Mouse (Mus musculus) stomach, embryonic 16.5 days (tissue): ENCODE results near the gene Suclg1. TPM values are rescaled to one million over a fixed set of nuclear protein-coding genes. Genes with fewer than 3 reads are reported as not detected.

Experiments used
- ATAC-seq: fragments of 200-750 bp; cut with Nextera tagmentation; 2 replicates; pipeline ENCODE4 v1.8.0; 2017; ENCODE audit warnings: moderate number of reproducible peaks, moderate TSS enrichment; ENCODE audit not compliant: insufficient read depth, low FRiP score
- H3K27ac ChIP-seq: fragments of 300-500 bp; sonication (generic); 2 replicates; pipeline ENCODE4 v1.5.1; 2014; ENCODE audit warnings: low read length
- H3K27me3 ChIP-seq: fragments of 300-500 bp; sonication (generic); 2 replicates; pipeline ENCODE4 v1.6.1; 2014; ENCODE audit warnings: low read length, control low read depth, mixed read lengths; ENCODE audit not compliant: control insufficient read depth, insufficient read depth
- H3K36me3 ChIP-seq: fragments of 300-500 bp; sonication (generic); 2 replicates; pipeline ENCODE4 v1.6.1; 2014; ENCODE audit warnings: low read length; ENCODE audit not compliant: control insufficient read depth, insufficient read depth
- H3K4me1 ChIP-seq: fragments of 300-500 bp; sonication (generic); 2 replicates; pipeline ENCODE4 v1.6.1; 2014; ENCODE audit warnings: low read length, control low read depth, mixed read lengths; ENCODE audit not compliant: control insufficient read depth, insufficient read depth
- H3K4me2 ChIP-seq: fragments of 300-500 bp; sonication (generic); 2 replicates; pipeline ENCODE4 v1.6.1; 2014; ENCODE audit warnings: low read depth, low read length, mixed read lengths
- H3K4me3 ChIP-seq: fragments of 300-500 bp; sonication (generic); replicated peaks from 2 replicates; pipeline ENCODE4 v1.5.1; 2014; ENCODE audit warnings: mild to moderate bottlenecking, low read length
- H3K9ac ChIP-seq: fragments of 300-500 bp; sonication (generic); 2 replicates; pipeline ENCODE4 v1.6.1; 2014; ENCODE audit warnings: low read length
- H3K9me3 ChIP-seq: fragments of 300-500 bp; sonication (generic); replicated peaks from 2 replicates; pipeline ENCODE4 v1.6.1; 2016; ENCODE audit warnings: low read length, control low read depth; ENCODE audit not compliant: control insufficient read depth
- WGBS: fragments of 180-500 bp; shearing (Covaris S2); extraction: QIAGEN DNeasy Blood & Tissue Kit; methylation state at CpG from one replicate; pipeline ENCODE4 v1.1.7; 2014; 5-methylcytosine and 5-hydroxymethylcytosine counted together
- polyA plus RNA-seq: library from polyadenylated mRNA; unstranded; fragments of >200 nt; fragmentation: Nextera tagmentation; extraction: Ambion mirVana; gene quantifications from 2 replicates; pipeline ENCODE4 v1.2.1, GENCODE M21; 2015

Suclg1 gene
- polyA plus RNA-seq, 1 experiment from 2014 or later = 205 TPM

DNA sequence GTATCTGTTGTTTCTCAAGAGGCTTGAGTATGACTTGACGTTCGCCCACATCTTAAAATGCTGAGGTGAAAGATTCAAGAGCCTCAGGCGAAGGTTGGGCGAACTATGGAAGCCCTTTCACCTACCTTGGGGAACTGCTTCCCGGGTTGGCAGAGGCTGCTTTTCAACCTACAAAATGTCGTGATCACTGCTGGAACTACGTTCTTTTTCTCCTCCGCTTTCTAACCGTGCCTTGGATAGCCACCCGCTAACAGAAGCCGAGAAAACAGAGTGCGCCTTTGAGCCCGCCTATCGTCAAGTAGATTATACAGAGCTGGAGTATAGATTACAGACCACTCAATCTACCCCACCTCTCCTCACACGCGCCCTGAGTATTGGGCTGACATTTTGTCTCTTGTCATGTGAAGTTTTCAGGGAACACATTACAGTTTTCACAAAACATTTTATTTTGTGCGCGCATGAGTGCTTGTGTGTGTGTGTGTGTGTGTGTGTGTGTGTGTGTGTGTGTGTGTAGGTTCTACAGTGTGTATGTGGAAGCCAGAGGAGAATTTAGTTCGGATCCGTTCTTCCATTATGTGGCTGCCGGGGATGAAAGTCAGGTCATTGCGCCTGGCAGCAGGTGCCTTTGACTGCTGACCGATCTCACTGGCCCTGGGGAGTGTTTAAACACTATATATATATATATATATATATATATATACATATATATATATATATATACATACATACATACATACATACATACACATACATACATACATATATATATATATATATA is 26.0 kb upstream of the Suclg1 start:
- Histone ChIP-seq H3K9me3 (no peaks in the 10 kb centered on the region), H3K27ac (peak overlapping the region; percentile 71), H3K4me1 (0 out of 2 replicates have a peak, but pooled peaks cover 6% of the 10 kb centered on the region), H3K4me3 (peak overlapping the region; percentile 48), H3K36me3 (no peaks in the 10 kb centered on the region), H3K27me3 (no peaks in the 10 kb centered on the region), H3K4me2 (peak overlapping the region; percentile 78), H3K9ac (peak overlapping the region; percentile 65)
- peak; percentile 65 for ATAC-seq
- WGBS = 32% methylated on average over 23 of the region's 23 CpGs

DNA sequence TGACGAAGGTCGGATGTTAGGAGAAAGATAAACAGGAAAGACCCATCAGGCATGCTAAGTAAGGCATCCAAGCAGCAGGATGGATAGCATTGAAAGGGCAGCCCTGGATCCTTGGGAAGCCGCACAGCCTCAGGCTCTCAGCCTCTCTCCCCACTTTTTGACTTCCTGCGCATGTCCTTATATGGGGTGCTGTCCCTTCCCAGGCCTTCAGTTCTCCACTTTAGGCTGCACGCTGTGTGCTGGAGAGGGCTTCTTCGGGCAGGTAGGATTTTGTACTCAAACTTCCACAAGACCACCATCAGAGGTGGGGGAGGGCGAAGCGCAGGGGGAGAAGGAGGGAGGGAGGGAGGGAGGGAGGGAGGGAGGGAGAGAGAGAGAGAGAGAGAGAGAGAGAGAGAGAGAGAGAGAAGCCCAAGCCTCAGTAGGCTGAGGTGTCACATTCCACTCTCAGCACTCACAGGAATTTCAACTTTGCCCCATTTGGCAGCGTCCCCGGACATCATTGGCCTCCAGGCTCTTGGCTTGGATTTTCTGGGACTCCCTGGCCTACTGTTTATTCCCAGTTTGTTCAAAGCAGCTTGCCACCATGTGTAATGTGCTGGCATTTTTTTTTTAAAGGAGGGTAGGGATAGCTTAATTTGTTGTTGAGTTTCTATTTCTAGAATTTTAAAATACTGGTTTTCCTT is 25.2 kb upstream of the Suclg1 start:
- 15% methylated on average over 10 of the region's 10 CpGs for WGBS
- peak; percentile 63; the same call in 1 of the 2 replicates for ATAC-seq
- Histone ChIP-seq H3K4me3 (peak overlapping the region; percentile 10), H3K27ac (peak overlapping the region; percentile 64), H3K9me3 (no peaks in the 10 kb centered on the region), H3K4me1 (0 out of 2 replicates have a peak, but pooled peaks cover 6% of the 10 kb centered on the region), H3K9ac (no peak overlapping the region; the same call in 1 of the 2 replicates), H3K4me2 (peak overlapping the region; percentile 24; the same call in 1 of the 2 replicates), H3K36me3 (no peaks in the 10 kb centered on the region), H3K27me3 (no peaks in the 10 kb centered on the region)

DNA sequence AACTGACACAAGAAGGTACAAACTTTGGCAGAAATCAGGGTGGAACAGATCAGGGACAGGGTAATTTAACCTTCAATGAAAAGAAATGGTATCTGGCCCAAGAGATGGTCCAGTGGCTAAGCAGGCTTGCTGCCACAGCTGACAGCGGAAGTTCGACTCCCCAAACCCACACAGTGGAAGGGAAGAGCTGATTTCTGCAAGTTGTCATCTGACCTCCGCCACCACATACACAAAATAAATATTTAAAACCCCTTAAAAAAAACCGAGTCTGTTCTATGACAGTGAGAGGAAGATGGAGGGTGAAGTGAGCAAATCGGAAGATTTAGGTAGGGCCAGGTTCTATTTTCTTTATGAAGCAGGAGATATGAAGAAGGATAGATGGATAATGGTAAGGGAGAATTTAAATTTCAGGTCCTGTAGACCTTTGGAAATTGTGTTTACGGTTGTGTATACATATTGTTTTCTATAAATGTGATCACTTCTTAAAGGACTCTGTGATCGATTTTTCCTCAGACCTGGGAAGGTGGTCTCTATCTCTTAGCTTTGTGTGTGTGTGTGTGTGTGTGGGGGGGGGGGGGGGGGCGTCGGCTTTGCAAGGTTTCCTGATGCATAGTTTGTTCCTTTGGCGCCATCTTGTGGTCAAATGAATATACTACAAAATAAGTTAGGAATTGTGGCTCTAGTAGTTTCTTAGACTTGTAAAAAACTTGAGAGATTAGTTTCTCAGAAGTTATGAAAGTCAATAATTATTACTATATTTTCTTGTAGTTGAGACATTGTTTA is 20.6 kb upstream of the Suclg1 start:
- ATAC-seq = no peak
- H3K9me3 ChIP-seq = no peaks in the 10 kb centered on the region
- 35% methylated on average over 10 of the region's 10 CpGs for WGBS

DNA sequence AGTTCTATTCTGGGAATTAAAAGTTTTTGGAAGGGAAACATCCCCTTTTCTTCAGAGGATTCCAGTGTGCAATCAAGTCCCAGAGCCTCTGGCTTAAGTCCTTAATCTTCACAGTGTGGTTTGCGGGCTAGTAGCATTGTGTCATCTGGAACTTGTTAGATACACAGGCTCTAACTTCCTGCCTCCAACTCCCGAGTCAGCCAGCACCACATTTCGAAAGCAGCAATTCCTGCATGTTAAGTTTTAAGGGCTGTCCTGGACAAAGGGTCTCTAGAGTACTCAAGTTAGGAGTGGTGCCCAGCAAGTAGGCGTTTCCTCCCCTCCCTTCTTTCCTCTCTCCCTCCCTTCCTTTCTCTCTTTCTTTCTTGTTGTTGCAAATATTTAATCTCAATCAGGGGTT is 19.8 kb upstream of the Suclg1 start:
- Histone ChIP-seq H3K4me1 (no peaks in the 10 kb centered on the region), H3K36me3 (no peaks in the 10 kb centered on the region), H3K9ac (no peak overlapping the region), H3K27me3 (no peaks in the 10 kb centered on the region), H3K4me2 (no peak overlapping the region), H3K9me3 (no peaks in the 10 kb centered on the region), H3K4me3 (no peak overlapping the region), H3K27ac (no peak overlapping the region)
- no peak for ATAC-seq
- 34% methylated on average over 4 of the region's 4 CpGs for WGBS

More for the DNA sequence above, 20.6 kb upstream of the Suclg1 start:
- Histone ChIP-seq H3K4me2 (no peak overlapping the region), H3K27ac (no peak overlapping the region), H3K9ac (no peak overlapping the region), H3K4me1 (0 out of 2 replicates have a peak, but pooled peaks cover 3% of the 10 kb centered on the region), H3K36me3 (no peaks in the 10 kb centered on the region), H3K4me3 (no peak overlapping the region), H3K27me3 (no peaks in the 10 kb centered on the region)

DNA sequence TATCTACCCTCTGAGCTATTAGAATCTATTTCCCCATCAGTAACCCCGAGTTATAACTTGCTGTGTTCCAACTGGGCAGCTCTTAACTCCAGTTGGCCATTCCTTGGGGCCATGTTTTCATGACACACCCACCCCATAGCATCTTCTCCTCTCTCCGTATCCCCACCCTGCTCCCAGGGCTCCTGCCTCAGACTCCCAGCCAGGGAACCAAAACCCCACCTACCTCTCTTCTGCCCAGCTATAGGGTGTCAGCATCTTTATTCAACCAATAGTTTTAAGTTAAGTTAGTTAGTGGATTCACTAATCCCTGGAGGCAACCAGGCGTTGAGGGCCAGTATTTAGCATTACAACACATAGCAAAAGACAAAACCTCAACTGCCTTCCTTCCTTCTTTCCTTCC is 19.3 kb upstream of the Suclg1 start:
- Histone ChIP-seq H3K9ac (no peak overlapping the region), H3K4me2 (no peak overlapping the region), H3K4me3 (no peak overlapping the region), H3K27me3 (no peaks in the 10 kb centered on the region), H3K4me1 (no peaks in the 10 kb centered on the region), H3K27ac (no peak overlapping the region), H3K9me3 (no peaks in the 10 kb centered on the region), H3K36me3 (no peaks in the 10 kb centered on the region)
- WGBS = 65% methylated on average over 3 of the region's 3 CpGs
- no peak for ATAC-seq

DNA sequence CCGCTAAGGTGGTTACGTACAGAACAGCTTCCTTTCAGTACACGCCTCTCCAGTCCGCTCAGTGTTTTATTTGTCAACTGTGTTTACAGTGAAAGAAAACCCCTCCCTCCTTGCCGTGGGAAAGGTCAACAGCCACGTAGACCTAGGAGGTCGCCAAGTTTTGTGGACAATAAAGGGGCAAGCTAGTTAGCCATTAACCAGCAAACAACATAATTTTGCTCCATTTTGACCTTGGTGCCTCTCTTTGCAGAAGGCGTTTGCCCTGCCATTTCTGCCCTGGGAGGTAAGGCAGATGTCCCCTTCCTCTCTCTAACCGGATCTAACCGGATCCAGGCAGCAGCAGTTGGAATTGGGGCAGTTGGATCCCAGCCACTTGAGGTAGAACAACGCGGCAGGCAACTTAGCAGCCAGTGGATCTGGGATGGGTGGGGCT is 16.0 kb upstream of the Suclg1 start:
- Histone ChIP-seq H3K4me2 (peak overlapping the region; percentile 10; the same call in 1 of the 2 replicates), H3K27ac (0 out of 2 replicates have a peak overlapping the region, but pooled peaks have one; percentile 38), H3K36me3 (no peaks in the 10 kb centered on the region), H3K9ac (no peak overlapping the region), H3K9me3 (no peaks in the 10 kb centered on the region), H3K27me3 (no peaks in the 10 kb centered on the region), H3K4me3 (no peak overlapping the region), H3K4me1 (no peaks in the 10 kb centered on the region)
- peak; percentile 82 for ATAC-seq
- WGBS = 65% methylated on average over 12 of the region's 12 CpGs

DNA sequence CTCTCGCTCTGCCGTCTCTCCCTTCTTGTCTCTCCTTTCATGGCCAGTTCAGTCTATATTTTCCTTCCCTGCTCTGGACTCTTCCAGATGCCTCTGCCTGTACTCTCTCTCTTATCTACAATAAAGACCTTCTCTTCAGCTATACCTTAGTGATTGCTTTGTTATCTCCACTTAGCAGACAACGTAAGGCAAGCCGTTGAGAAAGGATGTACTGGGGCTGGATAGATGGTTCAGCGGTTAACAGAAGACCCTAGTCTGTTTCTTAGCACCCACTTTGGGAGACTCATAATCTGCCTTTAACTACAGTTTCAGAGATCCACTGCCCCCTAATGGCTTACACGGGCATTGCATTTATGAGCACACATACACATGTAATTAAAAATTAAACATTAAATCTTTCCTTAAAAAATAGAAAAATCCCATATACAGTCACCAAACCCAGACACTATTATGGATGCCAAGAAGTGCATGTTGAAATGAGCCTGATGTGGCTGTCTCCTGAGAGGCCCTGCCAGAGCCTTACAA is 14.9 kb upstream of the Suclg1 start:
- no peak overlapping the region for H3K4me2 ChIP-seq
- H3K4me1 ChIP-seq = no peaks in the 10 kb centered on the region
- WGBS = 93% methylated on average over 6 of the region's 6 CpGs
- no peak for ATAC-seq
- H3K36me3 ChIP-seq = no peaks in the 10 kb centered on the region
- no peak overlapping the region for H3K4me3 ChIP-seq
- H3K27me3 ChIP-seq = no peaks in the 10 kb centered on the region
- no peak overlapping the region for H3K27ac ChIP-seq
- no peaks in the 10 kb centered on the region for H3K9me3 ChIP-seq
- no peak overlapping the region for H3K9ac ChIP-seq

DNA sequence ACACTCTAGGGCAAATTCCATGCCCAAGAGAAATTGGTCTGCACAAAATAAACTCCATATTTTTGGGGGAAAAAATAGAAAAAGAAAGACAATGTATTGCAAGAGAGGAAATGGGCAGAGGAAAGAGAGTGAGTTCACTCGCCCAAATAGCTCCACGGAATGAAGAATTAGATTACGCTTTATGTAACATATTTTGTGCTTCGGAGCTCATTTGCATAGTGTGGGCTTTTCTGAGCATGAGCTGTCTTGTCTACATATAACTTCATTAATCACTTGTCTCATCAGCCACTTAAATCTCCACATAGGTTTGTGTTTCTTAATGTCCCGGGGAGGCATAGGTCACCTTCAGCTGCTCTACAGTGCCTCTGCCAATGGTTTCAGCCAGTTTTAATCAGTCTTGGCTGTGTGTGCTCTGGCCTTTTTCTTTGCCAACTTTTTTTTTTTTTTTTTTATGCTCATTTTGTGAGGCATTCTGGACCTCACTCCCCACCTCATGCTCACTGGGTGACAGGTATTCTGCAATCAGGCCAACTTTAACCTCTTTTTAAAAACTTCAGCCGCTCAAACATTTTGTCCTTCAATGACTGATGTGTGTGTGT is 13.8 kb upstream of the Suclg1 start:
- H3K4me2 ChIP-seq = no peak overlapping the region
- no peaks in the 10 kb centered on the region for H3K4me1 ChIP-seq
- H3K36me3 ChIP-seq = no peaks in the 10 kb centered on the region
- no peak overlapping the region for H3K4me3 ChIP-seq
- WGBS = 83% methylated on average over 6 of the region's 6 CpGs
- H3K27ac ChIP-seq = no peak overlapping the region
- ATAC-seq = no peak
- no peaks in the 10 kb centered on the region for H3K27me3 ChIP-seq
- H3K9me3 ChIP-seq = no peaks in the 10 kb centered on the region
- no peak overlapping the region for H3K9ac ChIP-seq
